Mouse (Mus musculus) myocyte (in vitro differentiated cells): ENCODE results near the gene Gm20431.

Experiments
- MYOD1 ChIP-seq, 3 experiments: IDR thresholded peaks; one replicate each; pipeline ENCODE4 v1.6.1; 2011; ENCODE audit warnings: control low read depth in 2 of 3, low read depth in 2 of 3, mild to moderate bottlenecking in 2 of 3, moderate library complexity in 1 of 3; ENCODE audit not compliant: insufficient read length in 2 of 3, control insufficient read depth in 1 of 3
- SRF ChIP-seq: IDR thresholded peaks from one replicate; pipeline ENCODE4 v1.6.1; 2011; ENCODE audit warnings: low read depth; ENCODE audit not compliant: control insufficient read depth, insufficient read length

GRCm38 (mm10) chr2:167708373-167708772, 47.1 kb upstream of the Gm20431 start:
- no peak for TF ChIP-seq SRF
- no peak for TF ChIP-seq MYOD1 (IDR thresholded peaks at IDR 0.05; ENCODE audit: control insufficient read depth in 1 of 3, insufficient read length in 2 of 3, low read depth in 2 of 3)
